Mouse (Mus musculus): ENCODE measurements around the gene Sin3a. TPM values are rescaled to one million over a fixed set of nuclear protein-coding genes. Genes with fewer than 3 reads are reported as not detected.

Gene Sin3a
- total RNA-seq (2021): 10 to 100 TPM; 31.6 to 40.1 TPM

DNA sequence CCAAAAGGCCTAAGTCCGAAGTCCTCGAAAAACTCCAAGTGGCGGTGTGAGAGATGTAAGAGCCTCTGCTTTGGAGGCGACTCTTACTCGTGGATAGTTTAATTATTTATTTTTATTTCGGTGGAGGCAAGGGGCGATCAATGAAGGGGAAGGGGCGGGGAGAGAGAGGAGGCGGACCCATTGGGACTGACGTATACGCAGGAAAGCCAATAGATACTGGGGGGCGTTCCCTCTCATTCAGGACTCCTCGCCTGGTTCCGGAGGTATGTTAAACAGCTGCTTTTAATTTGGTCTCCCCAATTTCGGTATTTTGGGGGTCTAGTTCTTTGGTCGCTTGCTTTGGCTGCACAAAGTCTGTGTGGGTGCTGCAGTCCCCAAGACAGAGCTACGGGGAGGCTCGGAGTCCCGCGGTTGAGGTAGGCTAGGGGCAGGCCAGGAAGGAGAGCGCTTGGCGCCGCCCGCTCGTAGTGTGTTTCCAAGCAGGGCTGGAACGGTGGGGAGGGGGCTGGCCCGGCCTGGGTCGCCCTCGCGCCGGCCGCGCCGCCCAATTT is at the start of gene Sin3a:
Sin3a (plus strand) TSS at position 240 of the 551 bp plus-strand sequence.
- intact Hi-C loops (cut with DNase I): loop anchor here (2.0 to 10.0 kb wide), 3 partner anchors 59 to 453 kb away; partner anchors contain the start of genes Cox5a and Man2c1
- DNase-seq: peak; percentile 63 to 77

DNA sequence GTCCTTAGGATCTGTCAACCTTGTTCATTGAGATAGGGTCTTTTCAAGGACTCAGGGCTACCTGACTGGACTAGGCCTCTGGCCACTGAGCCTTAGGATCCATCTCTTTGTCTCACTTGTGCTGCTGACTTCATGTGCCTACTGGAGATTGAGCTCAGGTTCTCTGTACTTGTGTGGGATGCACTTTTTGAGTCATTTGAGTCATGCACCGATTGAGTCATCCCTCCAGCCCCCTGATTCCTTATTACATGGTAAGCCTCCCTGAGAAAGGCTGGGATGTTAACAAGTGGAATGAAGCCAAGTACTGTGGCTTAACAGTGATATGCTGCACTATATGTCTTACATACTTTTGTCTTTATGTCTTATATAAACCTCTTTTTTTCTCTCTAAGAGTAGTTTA is 40.1 kb upstream of the Sin3a start:
- DNase-seq: no peak
- intact Hi-C loops (cut with DNase I): no loop called here

DNA sequence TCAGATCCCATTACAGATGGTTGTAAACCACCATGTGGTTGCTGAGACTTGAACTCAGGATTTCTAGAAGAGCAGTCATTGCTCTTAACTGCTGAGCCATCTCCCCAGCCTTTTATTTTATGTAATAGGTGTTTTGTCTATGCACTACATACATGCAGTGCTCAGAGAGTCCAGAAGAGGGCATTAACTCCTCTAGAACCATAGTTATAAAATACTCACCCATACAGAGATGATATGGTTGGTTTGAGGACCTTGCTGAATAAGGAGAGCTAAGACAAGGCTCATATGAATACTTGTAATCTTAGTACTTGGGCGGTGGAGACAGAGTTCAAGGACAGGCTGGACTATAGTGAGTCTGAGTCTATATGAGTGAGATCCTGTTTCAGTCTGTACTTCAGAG is 15.6 kb upstream of the Sin3a start:
- DNase-seq: peak; percentile 42
- intact Hi-C loops (cut with DNase I): loop anchor here (1.0 to 5.0 kb wide), 2 partner anchors 75 to 166 kb away; no protein-coding TSS in a partner anchor

DNA sequence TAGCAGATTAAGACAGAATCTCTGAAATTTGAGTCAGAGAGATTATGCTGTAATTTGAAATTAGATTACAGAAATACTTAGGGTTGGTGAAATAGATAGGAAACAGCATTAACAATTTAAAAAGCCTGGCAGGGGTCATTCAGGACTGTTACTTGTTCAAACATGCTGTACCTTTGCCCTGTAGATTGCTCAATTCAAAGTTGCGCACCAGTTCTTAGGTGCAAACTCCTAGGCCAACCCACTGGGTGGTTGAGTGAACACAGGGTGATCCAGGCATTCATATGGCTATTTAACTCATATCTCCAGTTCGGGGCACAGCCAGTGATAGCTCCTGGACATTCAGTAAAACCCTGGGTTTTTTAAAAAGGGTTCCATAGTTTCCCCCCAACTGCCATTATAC is 7.7 kb upstream of the Sin3a start:
- no peak for DNase-seq
- intact Hi-C loops (cut with DNase I): no loop called here

DNA sequence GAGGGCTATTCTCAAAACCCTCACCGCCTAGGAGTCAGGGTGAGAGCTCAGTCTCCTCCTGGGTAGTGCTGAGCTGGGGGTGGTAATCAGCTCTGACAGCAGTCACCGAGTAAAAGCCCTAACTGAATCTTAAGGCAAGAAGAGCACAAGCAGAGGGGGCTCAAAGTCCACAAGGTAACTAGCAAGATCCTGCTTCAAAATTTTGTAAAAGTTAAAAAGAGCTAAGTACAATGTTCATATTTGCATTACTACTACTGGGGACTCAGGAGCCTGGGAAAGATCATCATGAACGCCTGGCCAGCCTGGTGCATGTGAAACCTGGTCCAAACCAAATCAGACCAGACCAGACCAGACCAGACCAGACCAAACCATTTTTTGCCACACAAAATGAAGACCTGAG is 3.6 kb upstream of the Sin3a start:
- intact Hi-C loops (cut with DNase I): no loop called here
- no peak for DNase-seq

DNA sequence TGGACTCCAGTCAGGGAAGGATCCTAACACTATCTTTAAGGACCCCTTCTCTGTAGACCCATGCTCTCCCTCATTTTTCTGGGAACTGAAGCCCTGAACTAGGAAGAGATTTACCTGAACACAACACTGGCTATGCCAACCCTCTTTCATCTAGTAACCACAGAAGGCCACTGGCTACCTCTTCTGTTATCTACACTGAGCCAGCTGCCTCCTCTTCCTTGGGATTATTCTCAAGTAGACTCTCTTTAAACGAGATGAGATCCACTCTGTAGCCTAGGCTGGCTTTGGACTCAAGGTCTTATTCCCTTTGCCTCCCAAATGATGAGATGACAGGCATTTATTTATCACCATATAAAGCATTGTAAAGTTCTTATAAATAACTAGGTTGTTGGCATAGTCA is 1.6 kb upstream of the Sin3a start:
- no peak for DNase-seq
- intact Hi-C loops (cut with DNase I): loop anchor here (5.0 to 10.0 kb wide), 2 partner anchors 73 to 455 kb away; partner anchors contain the start of gene Cox5a

DNA sequence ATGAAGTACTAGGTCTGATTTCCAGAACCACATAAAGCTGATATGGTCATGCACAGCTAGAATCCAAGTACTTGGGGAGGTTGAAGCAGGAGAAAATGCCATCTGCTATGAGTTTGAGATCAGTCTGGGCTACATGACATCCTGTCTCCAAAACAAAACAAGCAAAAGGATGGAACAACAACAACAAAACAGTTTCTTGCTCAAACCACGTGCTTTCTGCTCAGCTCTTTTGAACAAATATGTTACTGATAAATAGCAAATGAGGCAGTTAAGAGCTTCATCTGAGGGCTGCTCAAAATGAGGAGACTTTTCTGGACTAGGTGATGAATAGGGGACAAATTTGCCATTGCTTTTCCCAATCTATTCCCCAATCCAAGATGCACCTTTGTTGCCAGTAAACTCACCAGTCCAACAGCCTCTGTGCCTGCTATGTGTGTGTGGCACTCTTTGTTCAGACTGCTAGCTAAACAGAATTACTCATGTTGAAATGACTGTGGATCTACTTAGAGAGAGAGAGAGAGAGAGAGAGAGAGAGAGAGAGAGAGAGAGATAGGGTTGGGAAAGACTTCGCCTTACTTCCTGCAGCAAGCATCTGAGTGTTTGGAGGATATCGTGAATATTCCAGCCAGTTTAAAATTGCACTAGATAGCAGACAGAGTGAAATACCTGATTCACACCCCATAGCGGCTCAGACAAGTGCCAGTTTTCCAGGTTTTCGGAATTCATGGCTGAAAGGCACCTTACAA is 867 bp upstream of the Sin3a start:
- intact Hi-C loops (cut with DNase I): loop anchor here (5.0 to 10.0 kb wide), 2 partner anchors 74 to 454 kb away; partner anchors contain the start of gene Cox5a
- no peak for DNase-seq

DNA sequence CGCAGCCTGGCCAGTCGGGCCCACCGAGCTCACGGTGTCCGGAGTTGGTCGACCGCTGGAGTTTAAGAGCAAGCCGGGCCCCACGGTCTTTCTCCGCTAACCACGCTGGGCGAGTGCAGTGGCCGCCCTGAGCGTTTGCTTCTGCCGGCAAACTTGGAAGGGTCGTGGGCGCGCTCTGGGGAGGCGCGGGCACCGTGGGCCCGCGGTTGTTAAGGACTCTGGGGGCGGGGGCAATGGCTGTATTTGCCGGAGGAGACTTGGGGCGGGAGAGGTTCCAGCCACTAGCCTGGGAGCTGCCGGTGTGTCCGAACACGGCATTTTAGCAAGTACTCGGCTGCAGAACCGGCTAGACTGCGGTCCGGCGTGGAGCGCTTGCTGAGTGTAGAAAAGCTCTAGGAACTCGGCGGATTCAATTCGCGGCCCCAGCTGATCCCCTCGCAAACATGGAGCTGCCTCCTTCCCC is 717 bp downstream of the Sin3a start:
- DNase-seq: no peak
- intact Hi-C loops (cut with DNase I): loop anchor here (2.0 to 10.0 kb wide), 3 partner anchors 58 to 452 kb away; partner anchors contain the start of genes Cox5a and Man2c1

DNA sequence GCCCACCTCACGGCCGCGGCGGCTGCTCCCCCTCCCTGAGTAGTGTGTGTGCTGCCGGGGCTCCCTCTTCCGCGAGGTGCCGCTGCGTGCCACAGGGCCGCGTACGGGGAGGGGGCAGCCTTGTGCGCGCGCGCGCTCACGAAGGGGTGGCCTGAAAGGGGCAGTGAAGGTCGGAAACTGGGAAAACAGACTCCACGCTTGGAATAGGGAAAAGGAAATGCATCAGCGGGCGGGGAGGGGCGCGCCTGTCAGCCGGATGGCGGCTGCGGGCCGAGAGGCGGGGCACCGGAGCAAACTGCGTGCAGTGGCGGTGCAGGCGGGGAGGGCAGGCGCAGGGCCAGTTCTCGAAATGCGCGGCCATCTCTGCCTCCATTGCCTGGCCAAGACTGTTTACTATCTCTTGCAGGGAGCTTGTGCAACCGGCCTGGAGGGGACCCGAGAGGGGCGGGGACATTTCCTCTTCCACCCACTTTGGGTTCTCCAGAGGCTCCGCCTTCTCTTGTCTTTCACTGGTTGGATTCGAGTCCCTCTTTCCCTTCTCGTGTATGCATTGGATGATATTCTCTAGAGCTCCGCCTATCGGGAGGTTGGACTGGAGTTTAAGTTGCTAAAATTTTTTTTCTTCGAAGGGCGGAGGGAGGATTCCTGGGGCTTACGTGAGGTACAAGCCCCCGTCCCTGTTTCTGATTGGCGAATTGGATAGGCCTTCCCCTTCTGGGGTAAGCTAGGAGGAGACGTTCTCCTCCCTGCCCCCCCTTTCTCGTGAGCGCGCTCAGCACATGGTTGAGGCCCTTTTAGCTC is 1.3 kb downstream of the Sin3a start:
- DNase-seq: peak; percentile 92 to 96
- intact Hi-C loops (cut with DNase I): loop anchor here (2.0 to 10.0 kb wide), 3 partner anchors 58 to 452 kb away; partner anchors contain the start of genes Cox5a and Man2c1

DNA sequence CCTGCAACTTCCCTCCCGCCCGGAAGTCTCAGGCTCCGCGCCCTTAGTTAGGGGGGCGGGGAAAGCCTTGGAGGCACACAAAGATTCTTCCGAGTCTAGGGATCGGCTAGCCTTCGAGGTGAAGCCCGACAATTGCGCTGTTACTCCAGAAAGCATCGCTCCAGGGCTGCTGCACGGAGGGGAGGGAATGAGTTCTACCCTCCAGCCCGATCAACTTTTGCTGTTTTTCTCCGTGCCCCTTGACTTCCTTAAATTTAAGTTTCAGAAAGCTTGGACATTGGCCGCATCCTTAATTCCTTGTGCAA is 1.9 kb downstream of the Sin3a start:
- intact Hi-C loops (cut with DNase I): loop anchor here (2.0 to 10.0 kb wide), 3 partner anchors 57 to 451 kb away; partner anchors contain the start of genes Cox5a and Man2c1
- DNase-seq: no peak

DNA sequence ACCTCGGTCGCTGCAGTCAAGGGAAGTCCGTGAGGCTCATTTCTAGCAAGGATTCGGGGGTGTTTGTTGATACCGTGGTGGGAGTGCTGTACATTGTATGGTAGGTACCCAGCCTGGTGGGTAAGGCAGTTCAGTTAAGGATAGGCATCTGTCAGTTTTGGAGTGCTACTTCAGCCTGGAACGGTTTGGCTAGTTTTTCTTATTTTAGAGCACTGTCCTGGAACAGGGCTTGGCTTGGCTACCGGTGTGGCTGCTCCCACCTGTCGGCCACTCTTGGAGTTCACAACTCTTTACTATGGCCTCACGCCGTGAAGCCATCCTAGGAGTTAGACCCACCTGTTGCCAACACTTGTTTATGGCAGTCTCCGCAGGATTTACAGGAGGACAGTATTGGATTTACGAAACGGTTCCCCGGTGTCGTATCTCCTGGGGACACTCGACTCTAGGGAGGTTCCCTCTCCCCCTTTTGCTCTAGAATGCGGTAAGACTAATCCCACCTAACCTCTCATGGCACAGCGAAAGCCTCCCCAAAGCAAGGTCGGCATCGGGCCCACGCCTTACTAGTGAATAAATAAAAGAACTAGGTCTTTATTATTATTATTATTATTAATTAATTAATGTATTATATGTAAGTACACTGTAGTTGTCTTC is 2.5 kb downstream of the Sin3a start:
- intact Hi-C loops (cut with DNase I): loop anchor here (5.0 to 10.0 kb wide), 2 partner anchors 77 to 451 kb away; partner anchors contain the start of gene Cox5a
- DNase-seq: peak; percentile 19 to 41

DNA sequence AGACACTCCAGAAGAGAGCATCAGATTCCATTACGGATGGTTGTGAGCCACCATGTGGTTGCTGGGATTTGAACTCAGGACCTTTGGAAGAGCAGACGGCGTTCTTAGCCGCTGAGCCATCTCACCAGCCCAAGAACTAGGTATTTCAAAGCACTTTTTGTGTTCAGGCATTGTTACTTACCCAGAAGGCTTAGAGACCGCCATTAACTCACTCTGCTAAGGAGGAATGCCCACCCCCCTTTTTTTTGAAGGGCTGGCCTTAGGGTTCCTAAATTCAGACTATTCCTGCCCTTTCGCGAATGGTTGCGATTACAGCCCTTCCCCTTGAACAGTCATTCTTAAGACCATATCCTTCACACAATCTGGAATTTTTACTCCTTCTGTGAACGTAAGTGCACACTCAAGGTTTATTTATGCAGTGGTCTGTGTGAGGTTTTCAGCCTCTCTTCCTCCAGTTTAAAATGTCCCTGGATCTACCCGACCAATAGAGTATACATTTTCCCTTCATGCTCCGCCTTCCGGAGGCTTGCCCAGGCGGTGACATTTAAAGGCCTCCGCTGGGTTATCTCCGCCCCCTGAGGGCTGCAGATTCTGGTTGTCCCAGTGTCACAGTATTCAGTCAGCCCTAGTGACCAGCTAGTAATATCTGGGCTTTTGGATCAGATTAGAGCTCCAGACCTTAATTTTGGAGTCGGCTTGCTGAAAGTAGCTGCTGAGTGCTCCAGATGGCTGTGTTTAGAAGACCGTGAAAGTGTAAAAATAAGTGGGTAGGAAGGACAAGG is 3.2 kb downstream of the Sin3a start:
- intact Hi-C loops (cut with DNase I): loop anchor here (5.0 to 10.0 kb wide), 3 partner anchors 78 to 450 kb away; partner anchors contain the start of gene Cox5a
- peak; percentile 67 to 70 for DNase-seq

DNA sequence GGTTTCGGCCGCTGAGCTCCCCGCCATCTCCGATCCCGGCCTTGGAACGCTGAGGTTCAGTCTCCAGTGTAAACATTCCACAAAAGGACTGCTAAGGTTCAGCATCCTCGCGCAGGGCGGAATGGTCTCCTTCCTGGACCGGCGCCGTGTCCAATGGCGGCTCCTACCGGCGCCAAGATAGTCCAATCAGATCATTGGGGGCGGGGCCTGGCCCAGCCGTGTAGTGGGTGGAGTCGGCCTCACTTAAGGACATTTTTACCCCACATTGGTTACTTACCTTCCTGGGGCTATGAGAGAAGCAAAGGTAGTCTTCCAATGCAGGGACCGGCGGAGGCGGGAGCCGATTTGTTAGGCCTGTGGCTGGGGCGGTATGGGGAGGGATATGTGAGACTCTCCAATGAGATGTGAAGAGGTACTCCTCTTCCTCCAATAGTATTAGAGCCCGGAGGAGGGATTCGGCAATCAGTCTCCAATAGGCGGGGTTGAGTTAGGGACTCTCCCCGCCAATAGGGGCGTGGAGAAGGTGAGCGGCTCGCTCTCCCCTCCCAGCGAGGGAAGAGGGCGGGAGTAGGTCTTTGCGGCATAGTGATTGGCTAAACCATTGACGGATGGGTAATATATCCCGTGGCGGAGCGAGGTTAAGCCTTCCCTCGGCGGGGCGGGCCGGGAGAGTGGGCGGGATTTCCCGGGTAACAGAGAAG is 4.0 kb downstream of the Sin3a start:
- peak; percentile 95 to 98 for DNase-seq
- intact Hi-C loops (cut with DNase I): loop anchor here (5.0 to 10.0 kb wide), 2 partner anchors 361 to 449 kb away; partner anchors contain the start of gene Cox5a

DNA sequence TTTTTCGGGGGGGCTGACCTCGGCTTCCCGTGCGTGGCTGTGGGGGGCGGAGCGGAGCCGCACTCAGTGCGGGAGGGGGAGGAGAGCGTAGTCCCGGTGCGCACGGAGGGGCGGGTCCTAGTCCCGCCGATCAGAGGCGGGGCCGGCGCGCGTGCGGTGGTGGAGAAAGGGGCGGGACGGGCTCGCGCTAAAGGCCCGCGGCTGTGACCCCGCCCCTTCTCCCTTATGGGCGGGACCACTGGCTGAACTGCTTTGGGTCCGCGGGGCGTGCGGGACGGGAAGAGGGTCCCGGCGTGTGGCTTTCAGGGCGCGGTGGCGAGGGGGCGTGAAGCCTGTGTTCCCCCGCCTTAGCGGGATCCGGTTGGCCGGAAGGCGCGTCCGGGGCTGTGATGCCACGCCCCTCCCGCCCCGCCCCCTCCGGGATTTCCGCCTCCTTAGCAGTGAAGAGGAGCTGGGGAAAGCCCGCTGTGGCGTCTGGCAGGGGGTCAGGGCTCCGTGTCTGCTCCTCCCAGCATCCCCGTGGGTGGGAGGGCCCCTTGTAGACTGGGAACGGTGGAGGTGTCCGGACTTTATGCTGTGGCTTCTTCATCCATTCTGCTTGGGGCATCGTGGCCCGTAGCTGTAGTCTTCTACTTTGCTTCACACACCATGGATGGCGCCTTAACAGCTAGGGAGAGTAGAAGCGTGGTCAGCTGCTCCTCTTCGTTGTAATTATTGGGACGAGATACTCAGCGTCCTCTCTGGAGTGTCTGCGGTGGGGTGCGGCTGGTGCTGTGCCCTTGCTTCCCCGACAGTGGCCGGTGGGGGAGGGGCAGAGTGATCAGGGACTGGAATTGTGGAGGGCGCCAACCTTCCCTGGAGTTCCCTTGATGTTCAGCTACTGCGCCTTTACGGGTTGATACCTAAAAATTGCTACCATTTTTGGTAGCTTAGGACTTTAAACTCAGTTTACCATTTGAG is 5.1 kb downstream of the Sin3a start:
- intact Hi-C loops (cut with DNase I): loop anchor here (5.0 to 10.0 kb wide), 2 partner anchors 360 to 448 kb away; partner anchors contain the start of gene Cox5a
- peak; percentile 84 to 91 for DNase-seq

DNA sequence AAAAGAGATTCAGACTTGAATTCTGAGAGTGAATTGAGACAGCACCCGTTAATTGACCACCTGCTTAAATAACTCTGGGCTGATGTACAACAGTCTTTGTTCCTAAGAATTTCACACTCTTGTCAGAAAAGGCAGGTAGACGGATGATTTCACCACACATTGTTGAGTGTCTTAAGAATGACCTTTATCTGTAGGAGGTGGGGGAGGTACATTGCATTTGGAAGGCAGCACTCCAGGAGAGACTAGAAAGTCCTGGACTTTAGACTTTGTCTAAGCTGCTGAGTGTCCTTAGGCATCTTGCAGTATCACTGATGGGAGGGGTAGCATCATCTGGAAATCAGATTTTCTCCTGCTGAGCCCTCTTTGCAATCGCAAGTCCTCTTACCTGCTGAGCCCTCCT is 10.4 kb downstream of the Sin3a start:
- DNase-seq: no peak
- intact Hi-C loops (cut with DNase I): no loop called here

DNA sequence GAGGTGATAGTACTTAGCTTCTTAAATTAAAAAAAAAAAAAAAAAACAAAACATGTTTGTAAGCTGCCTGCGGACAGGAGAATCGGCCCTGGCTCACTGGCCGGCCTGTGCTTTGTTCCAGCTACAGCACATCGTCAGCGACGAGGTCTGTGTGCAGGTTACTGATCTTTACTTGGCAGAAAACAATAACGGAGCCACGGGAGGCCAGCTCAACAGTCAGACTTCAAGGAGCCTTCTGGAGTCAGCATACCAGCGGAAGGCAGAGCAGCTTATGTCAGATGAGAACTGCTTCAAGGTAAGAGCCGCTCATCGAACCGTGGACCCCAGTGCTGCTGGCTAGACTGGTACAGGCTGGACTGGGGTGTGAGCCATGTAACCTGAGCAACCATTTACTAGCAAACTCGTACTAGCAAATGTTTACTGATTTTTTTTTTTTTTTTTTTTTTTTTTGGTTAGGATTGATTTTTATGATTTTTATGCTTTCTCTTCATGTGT is 45.5 kb downstream of the Sin3a start:
- intact Hi-C loops (cut with DNase I): no loop called here
- DNase-seq: no peak

DNA sequence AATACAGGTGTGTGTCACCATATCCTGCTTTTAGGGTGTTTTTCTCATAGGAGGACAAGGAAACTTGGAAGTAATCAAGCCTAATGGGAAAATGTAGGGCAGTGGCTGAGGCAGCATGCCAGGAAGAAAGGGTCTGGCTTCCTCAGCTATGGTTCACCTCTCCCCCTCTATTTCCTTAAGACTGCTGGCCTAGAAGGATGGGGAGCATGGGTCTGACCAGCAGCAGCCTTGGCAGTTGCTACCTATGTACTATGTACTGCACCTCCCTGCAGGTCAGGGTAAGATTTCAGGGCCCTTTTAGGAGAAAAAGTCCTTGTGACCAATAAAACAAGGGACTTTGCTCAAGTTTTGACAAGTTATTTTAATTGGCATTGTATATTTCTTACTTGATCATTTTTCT is 57.8 kb downstream of the Sin3a start:
- DNase-seq: no peak
- intact Hi-C loops (cut with DNase I): loop anchor here (1.0 to 2.0 kb wide), 3 partner anchors 57 to 238 kb away; partner anchors contain the start of gene Sin3a
